Mouse (Mus musculus): ENCODE results near the gene Csrp2. TPM values are rescaled to one million over a fixed set of nuclear protein-coding genes. Genes with fewer than 3 reads are reported as not detected.
A peak's percentile ranks its signal among the peaks of the same experiment; 100 is the strongest.

The Csrp2 gene
- 175 and 178 TPM in 2 replicates for polyA plus RNA-seq (2015; fragmentation: Nextera tagmentation; extraction: Ambion mirVana)

DNA sequence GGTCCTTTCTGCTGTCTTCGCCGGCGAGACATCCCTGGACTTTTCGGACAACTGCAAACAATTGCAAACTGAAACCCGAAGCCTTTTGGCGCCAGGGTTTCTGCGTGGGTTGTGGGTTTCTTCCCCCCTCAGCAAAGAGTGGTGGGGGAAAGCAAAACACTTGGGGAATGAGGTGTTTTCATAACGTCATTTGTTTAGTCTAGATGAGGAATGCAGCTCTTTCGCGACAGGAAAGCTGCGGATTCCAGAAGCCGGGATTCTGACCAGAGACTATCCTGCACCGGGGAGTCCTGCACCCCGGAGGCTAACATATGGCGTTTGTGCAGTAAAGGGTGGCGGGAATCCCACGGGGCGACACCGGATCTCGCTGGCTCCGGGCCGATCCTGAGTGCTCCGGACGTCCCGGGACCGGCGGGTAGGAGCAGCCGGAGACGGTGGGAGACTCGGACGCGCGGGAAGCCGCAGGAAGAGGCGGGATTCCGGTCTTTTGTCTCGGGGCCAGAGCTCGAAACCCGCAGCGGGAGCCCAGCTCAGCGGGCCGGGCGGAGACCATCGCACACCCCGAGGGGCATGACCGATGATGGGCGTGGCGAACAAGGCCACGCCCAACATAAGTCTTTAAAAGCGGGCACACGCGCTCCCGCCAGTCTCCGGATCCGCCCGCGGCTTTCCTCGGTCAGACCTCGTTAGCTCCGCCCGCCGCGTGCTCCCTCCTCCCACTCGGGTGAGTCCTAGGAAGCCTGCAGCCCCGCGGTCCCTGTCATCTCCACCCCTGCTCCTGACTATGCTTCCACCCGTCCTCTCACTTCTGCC lies at the start of gene Csrp2:
Csrp2 (plus strand) TSS at position 259 of the 813 bp plus-strand sequence.
- no peaks in the 10 kb centered on the region for H3K27me3 ChIP-seq
- peak; percentile 95 for ATAC-seq (ENCODE audit: low read depth)
- peak within 1 kb of the TSS; percentile 88 for H3K9ac ChIP-seq
- H3K4me2 ChIP-seq, result peak within 1 kb of the TSS; percentile 79
- peaks cover 48% of the 10 kb centered on the region for H3K4me1 ChIP-seq (replicated peaks)
- peak within 1 kb of the TSS; percentile 92 for H3K27ac ChIP-seq (replicated peaks)
- peak within 1 kb of the TSS; percentile 63 for H3K4me3 ChIP-seq
- H3K9me3 ChIP-seq, result no peaks in the 10 kb centered on the region
- WGBS, result under 1% methylated on average over 67 of the region's 67 CpGs
- H3K36me3 ChIP-seq, result no peaks in the 10 kb centered on the region

DNA sequence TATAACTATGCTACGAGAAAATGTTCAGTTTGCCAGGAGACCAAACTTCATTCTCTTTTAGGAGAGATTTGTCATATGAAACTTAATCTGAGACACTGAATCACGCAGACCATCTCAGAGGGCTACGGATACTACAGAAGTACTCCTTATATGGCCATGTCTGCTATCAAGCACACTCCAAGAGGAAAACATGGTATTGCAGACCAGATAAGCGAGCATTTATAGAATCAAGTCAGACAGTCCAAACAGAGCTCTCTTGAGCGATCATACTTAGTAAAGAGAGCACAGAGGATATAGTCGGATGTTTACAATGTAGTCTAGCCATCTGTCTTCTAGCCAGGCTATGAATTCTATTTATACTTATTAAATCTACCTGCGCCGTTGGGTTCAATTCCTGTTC lies 44.7 kb upstream of the Csrp2 start:
- Histone ChIP-seq H3K4me3 (no peak overlapping the region), H3K27me3 (no peaks in the 10 kb centered on the region), H3K4me2 (no peak overlapping the region), H3K27ac (replicated peaks) (no peak overlapping the region), H3K9ac (no peak overlapping the region), H3K9me3 (no peaks in the 10 kb centered on the region), H3K4me1 (replicated peaks) (peaks cover 9% of the 10 kb centered on the region), H3K36me3 (no peaks in the 10 kb centered on the region)
- ATAC-seq (ENCODE audit: low read depth), result no peak
- WGBS, result 91% methylated on average over 8 of the region's 8 CpGs

GRCm38 (mm10) chr10:110876956-110877355 lies 42.6 kb upstream of the Csrp2 start:
- no peak for ATAC-seq (ENCODE audit: low read depth)
- Histone ChIP-seq H3K27ac (replicated peaks) (no peak overlapping the region), H3K9me3 (no peaks in the 10 kb centered on the region), H3K4me2 (no peak overlapping the region), H3K4me1 (replicated peaks) (peaks cover 11% of the 10 kb centered on the region), H3K4me3 (no peak overlapping the region), H3K9ac (no peak overlapping the region), H3K36me3 (no peaks in the 10 kb centered on the region), H3K27me3 (no peaks in the 10 kb centered on the region)
- 86% methylated on average over 3 of the region's 3 CpGs for WGBS

GRCm38 (mm10) chr10:110877851-110878250 lies 41.7 kb upstream of the Csrp2 start:
- no peak overlapping the region for H3K4me3 ChIP-seq
- WGBS, result 85% methylated on average over 8 of the region's 8 CpGs
- H3K9me3 ChIP-seq, result no peaks in the 10 kb centered on the region
- no peak for ATAC-seq (ENCODE audit: low read depth)
- peaks cover 11% of the 10 kb centered on the region for H3K4me1 ChIP-seq (replicated peaks)
- no peaks in the 10 kb centered on the region for H3K36me3 ChIP-seq
- H3K9ac ChIP-seq, result no peak overlapping the region
- H3K4me2 ChIP-seq, result no peak overlapping the region
- H3K27ac ChIP-seq (replicated peaks), result no peak overlapping the region
- H3K27me3 ChIP-seq, result no peaks in the 10 kb centered on the region

DNA sequence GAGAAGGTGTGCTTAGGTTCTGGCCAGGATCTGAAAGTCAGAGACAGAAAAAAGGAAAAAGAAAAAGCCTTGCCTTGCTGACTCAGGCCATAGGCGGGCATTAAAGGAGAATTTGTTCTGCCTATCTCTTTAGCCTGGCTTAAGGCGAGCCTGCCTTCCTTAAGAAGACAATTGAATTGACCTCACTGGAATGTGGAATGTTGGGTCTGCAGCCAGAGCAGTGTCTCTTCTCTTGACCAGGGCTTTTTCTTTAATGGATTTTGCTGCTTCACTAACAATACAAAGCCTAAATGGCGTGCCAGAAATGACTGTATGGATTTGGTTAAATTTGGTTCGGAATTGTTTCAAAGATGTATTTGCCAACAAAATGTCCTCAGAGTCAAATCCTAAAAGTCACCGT lies 40.9 kb upstream of the Csrp2 start:
- Histone ChIP-seq H3K4me2 (no peak overlapping the region), H3K36me3 (no peaks in the 10 kb centered on the region), H3K9me3 (no peaks in the 10 kb centered on the region), H3K27me3 (no peaks in the 10 kb centered on the region), H3K4me3 (no peak overlapping the region), H3K9ac (no peak overlapping the region), H3K4me1 (replicated peaks) (peaks cover 11% of the 10 kb centered on the region), H3K27ac (replicated peaks) (no peak overlapping the region)
- 31% methylated on average over 5 of the region's 5 CpGs for WGBS
- no peak for ATAC-seq (ENCODE audit: low read depth)

GRCm38 (mm10) chr10:110879426-110880066 lies 40.0 kb upstream of the Csrp2 start:
- no peak for ATAC-seq (ENCODE audit: low read depth)
- peaks cover 11% of the 10 kb centered on the region for H3K4me1 ChIP-seq (replicated peaks)
- H3K9ac ChIP-seq, result no peak overlapping the region
- no peak overlapping the region for H3K4me2 ChIP-seq
- H3K27ac ChIP-seq (replicated peaks), result no peak overlapping the region
- H3K9me3 ChIP-seq, result no peaks in the 10 kb centered on the region
- no peaks in the 10 kb centered on the region for H3K36me3 ChIP-seq
- H3K4me3 ChIP-seq, result no peak overlapping the region
- 14% methylated on average over 7 of the region's 7 CpGs for WGBS
- no peaks in the 10 kb centered on the region for H3K27me3 ChIP-seq

DNA sequence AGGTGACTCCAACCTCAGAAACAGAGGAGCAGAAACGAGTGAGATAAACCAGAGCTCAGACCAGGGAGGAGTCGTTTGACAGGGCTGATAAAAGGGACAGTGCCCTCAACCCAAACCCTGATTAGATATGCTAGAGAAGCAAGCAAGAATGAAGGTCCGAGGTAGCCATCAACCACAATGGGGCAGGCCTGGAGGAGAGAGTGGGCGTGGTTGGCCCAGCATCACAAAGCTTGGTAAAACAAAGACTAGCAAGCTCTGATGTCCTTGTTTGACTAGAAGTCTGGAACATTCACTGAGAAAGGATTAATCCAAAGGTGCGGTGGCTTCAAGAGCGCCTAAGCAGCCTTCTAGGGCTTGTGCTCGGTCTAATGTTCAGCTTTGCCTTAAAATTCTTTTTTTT lies 38.2 kb upstream of the Csrp2 start:
- ATAC-seq (ENCODE audit: low read depth), result no peak
- 69% methylated on average over 7 of the region's 7 CpGs for WGBS

DNA sequence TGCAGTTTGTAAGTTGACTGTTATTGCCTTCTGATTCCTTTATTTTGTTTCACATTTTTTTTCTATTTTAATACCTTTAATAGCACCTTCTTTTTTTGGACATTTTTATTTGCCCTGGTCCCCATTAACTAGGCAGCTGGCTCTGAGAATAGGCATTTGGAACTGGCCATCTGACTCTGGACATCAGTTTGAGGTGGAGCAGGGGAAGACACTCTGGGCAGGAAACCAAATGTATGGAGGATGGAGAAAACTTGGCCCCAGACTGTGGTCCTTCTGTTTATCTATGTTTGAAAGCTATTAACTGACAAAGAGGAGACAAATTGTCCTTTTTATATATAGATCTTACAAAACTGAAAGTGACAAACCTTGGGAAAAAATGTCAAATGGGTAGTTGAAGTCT lies 36.9 kb upstream of the Csrp2 start:
- ATAC-seq (ENCODE audit: low read depth), result no peak
- Histone ChIP-seq H3K36me3 (no peaks in the 10 kb centered on the region), H3K4me2 (no peak overlapping the region), H3K27ac (replicated peaks) (no peak overlapping the region), H3K27me3 (no peaks in the 10 kb centered on the region), H3K9me3 (no peaks in the 10 kb centered on the region), H3K9ac (no peak overlapping the region), H3K4me1 (replicated peaks) (peaks cover 11% of the 10 kb centered on the region), H3K4me3 (no peak overlapping the region)

More for the DNA sequence above, 38.2 kb upstream of the Csrp2 start:
- H3K4me1 ChIP-seq (replicated peaks), result peaks cover 11% of the 10 kb centered on the region
- H3K4me3 ChIP-seq, result no peak overlapping the region
- H3K9ac ChIP-seq, result no peak overlapping the region
- H3K36me3 ChIP-seq, result no peaks in the 10 kb centered on the region
- H3K27ac ChIP-seq (replicated peaks), result no peak overlapping the region
- H3K9me3 ChIP-seq, result no peaks in the 10 kb centered on the region
- H3K27me3 ChIP-seq, result no peaks in the 10 kb centered on the region
- no peak overlapping the region for H3K4me2 ChIP-seq

- Histone ChIP-seq H3K9ac (no peak overlapping the region), H3K4me1 (replicated peaks) (no peaks in the 10 kb centered on the region), H3K4me3 (no peak overlapping the region), H3K27ac (replicated peaks) (no peak overlapping the region), H3K9me3 (peaks cover 4% of the 10 kb centered on the region; the same call in 1 of the 2 replicates), H3K4me2 (no peak overlapping the region), H3K36me3 (no peaks in the 10 kb centered on the region), H3K27me3 (no peaks in the 10 kb centered on the region)
- no peak for ATAC-seq (ENCODE audit: low read depth)
- WGBS, result 72% methylated on average over 7 of the region's 7 CpGs
Measured at GRCm38 (mm10) chr10:110890656-110891272, 28.8 kb upstream of the Csrp2 start.

DNA sequence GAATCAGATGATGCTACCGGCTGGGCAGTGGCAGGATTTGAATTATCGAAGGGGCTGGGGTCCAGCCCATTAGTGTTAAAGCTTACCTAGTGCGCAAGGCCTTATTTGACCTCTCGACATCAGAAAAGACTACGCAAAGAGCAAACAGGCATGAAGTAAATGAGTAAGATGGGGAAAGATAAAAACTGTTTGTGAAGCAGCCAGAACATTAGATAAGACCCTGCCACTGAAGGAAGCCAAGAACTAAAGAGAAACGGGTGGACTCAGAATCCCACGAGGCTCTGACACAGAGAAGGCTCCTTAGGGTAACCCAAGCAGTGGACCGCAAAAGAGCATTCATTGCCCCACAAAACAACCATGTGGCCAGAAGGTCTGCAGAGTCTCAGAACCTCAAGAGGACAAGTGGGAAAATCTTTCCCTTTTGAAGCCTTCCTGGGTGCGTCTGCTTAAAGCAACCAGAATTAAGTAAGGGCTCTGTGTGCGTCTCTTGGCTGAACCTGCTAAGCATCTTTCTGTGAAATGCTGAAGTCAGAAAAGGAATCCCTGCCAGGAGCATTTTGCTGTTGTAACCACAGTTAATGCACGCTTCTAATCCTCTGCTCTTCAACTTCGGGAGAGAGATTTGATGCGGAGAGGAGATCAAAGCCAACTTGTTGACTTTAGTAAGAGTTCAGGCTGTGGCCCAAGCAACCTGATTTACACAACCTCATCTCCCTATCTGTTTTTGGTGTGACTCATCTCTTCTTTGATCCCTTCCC lies 19.7 kb upstream of the Csrp2 start:
- WGBS, result 82% methylated on average over 13 of the region's 13 CpGs
- H3K4me2 ChIP-seq, result no peak overlapping the region
- no peak overlapping the region for H3K27ac ChIP-seq (replicated peaks)
- H3K9ac ChIP-seq, result no peak overlapping the region
- no peaks in the 10 kb centered on the region for H3K27me3 ChIP-seq
- H3K9me3 ChIP-seq, result peaks cover 5% of the 10 kb centered on the region; the same call in 1 of the 2 replicates
- no peak overlapping the region for H3K4me3 ChIP-seq
- no peak for ATAC-seq (ENCODE audit: low read depth)
- H3K36me3 ChIP-seq, result no peaks in the 10 kb centered on the region
- H3K4me1 ChIP-seq (replicated peaks), result no peaks in the 10 kb centered on the region

GRCm38 (mm10) chr10:110903862-110904261 lies 15.7 kb upstream of the Csrp2 start:
- no peaks in the 10 kb centered on the region for H3K27me3 ChIP-seq
- H3K4me3 ChIP-seq, result no peak overlapping the region
- 94% methylated on average over 3 of the region's 3 CpGs for WGBS
- no peak overlapping the region for H3K9ac ChIP-seq
- H3K36me3 ChIP-seq, result no peaks in the 10 kb centered on the region
- H3K9me3 ChIP-seq, result no peaks in the 10 kb centered on the region
- no peak for ATAC-seq (ENCODE audit: low read depth)
- no peaks in the 10 kb centered on the region for H3K4me1 ChIP-seq (replicated peaks)
- H3K27ac ChIP-seq (replicated peaks), result no peak overlapping the region
- H3K4me2 ChIP-seq, result no peak overlapping the region

Measured in neural tube, embryonic 13.5 days (tissue).